Mouse (Mus musculus) testis, postnatal 14 days (tissue): ENCODE measurements around the gene Kctd20.

Experiments
- DNase-seq: peaks from one replicate; pipeline ENCODE4 v3.0.0; 2021; ENCODE audit warnings: low spot score

Gene Kctd20

DNA sequence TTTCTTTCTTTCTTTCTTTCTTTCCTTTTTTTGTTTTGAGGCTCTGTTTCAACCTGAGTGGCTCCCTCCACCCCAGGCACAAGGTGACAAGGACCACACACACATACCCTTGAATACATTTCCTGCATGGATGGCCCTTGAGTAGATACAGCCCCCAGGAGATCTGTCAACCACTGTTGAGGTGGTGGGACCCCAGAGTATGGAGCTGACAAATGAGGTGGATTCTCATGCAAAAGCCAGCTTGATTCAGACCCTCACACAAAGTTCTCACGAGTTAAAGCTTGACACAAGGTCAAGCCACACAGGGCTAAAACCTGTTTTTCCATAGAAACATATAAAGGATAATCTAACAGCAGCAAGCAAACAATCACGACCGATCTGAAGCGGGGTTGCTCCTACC is 19.5 kb upstream of the Kctd20 start:
- no peak for DNase-seq

GRCm38 (mm10) chr17:28934120-28934916 is 17.4 kb upstream of the Kctd20 start:
- no peak for DNase-seq

GRCm38 (mm10) chr17:28936133-28936532 is 15.6 kb upstream of the Kctd20 start:
- DNase-seq, result no peak

DNA sequence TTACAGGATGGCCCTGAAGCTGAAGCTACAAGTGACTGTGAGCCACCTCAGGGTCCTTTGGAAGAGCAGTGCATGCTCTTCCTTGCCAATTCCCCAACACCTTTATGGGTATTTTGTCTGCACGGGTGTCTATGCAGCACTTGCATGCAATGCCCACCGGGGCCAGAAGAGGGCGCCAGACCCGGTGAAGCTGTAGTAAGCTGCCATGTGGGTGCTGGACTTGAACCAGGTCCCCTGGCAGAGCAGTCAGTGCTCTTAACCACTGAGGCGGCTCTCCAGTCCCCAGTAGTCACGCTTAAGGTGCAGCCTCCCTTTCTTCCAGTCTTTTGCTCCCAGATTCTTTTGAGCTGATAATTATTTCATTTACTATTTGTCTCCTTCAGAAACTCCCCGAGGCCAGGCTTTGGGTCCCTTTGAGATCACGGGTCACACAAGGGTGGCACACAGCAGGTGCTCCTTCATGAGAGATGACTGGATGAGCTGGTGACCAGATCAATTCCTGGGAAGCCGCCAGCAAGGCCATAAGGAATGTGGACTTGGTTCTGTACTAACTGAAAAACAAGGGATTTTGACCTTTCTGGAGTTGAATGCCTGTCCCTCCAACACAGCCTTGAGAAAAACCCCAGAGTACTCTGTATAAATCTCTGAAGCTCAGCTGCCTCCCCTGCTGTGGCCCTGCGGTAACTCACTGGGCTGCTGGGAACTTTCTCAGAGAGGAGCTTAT is 15.0 kb upstream of the Kctd20 start:
- peak; percentile 66 for DNase-seq

- DNase-seq, result no peak
Measured at GRCm38 (mm10) chr17:28940776-28941555, 10.8 kb upstream of the Kctd20 start.

DNA sequence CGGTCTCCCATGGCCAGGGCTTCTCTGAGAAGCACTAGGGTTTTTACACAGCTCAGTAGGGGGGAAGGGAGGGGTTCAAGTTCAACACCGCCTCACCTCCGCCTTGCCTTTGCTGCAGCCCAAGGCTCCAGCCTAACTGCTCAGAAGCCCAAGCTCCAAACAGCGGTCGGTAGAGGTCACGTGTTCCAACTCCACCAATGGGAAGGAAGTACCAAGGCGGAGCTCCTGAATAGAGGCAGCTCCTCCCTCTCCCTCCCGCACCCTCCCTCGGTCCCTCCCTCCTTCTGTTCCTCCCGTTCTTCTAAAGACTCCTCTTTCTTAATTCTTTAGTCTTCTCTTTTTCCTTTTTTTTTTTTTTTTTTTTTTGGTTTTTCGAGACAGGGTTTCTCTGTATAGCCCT is 9.6 kb upstream of the Kctd20 start:
- peak; percentile 89 for DNase-seq

- DNase-seq, result no peak
Measured at GRCm38 (mm10) chr17:28943740-28944139, 8.0 kb upstream of the Kctd20 start, which contains the start of gene Pxt1. Gene Pxt1 (minus strand): TSS chr17:28943840.

- no peak for DNase-seq
Measured at GRCm38 (mm10) chr17:28944481-28944880, 7.3 kb upstream of the Kctd20 start.

DNA sequence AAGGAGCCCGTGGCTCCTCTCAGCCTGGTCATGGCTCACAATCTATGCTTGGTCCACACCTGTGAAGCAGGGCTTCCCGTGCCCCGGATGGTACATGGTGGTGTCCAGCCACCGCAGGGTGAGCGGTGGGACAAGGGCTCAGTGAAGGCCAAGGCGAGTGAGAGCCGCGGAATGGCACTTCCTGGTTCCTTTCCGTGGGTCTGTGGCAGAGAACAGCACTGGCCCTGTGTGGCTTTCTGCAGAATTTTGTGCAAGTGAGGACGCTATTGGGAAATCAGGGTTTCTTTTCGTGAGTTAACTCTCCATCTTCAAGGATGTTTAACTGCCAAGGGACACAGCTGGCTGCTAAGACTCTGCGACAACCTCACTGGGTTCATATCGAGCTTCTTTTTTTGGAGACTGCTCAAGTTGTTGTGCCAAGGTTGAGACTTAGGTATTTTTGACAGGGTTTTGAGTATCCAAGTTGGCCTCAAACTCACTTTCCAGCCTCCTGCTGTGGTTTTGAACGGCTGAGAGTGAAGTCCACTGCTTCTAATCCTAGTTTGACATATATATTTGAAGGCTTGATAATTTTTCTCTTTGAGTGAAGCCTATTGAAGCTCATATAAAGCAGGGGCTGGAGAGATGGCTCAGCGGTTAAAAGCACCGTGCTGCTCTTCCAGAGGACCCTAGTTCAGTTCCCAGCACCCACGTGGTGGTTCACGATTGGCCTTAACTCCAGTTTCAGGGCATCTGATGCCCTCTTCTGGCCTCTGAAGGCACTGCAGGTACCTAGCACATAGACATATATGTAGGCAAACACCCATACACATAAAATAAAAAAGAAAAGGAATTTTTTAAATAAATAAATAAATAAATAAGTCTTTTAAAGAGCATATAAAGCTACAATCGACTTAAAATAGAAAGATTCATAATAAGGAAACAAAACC is 4.5 kb upstream of the Kctd20 start:
- no peak for DNase-seq

DNA sequence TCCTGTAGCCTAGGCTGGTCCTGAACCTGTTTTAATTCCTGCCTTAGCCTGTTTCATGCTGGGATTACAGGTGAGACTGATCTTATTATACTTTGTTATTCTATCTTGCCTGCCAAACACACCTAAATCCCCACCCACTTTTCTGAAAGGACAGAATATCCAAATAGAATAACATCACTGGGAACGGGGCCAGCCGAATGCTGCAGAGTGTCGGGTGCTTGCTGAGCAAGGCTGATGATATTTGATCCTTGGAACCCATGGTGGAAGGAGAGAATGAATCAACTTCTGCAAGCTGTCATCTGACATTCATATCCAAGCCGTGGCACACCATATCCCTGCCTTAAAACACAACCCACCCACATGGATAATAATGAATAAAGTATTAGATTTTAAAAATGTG is 3.1 kb upstream of the Kctd20 start:
- no peak for DNase-seq

GRCm38 (mm10) chr17:28950751-28951150 is 999 bp upstream of the Kctd20 start:
- no peak for DNase-seq

GRCm38 (mm10) chr17:28953251-28953650 is 1.5 kb downstream of the Kctd20 start:
- no peak for DNase-seq

DNA sequence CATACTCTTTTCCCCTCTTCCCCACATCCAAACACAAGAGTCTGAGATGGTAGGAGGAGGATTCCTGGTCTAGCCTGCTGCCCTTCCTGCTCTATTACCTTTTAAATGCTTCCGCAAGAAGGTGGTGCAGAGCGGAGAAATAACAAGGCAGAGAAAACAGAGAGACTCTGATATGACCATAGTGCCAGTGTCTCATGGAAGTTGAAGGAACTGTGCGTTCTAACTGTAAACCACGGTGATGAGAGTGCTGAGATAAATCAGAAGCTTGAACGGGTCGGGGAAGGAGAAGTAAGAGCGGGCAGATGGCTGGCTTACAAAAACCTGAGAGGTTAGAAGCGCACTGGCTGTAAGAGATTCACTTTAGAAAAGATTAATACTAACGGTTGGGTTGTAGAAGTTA is 2.7 kb downstream of the Kctd20 start:
- no peak for DNase-seq

DNA sequence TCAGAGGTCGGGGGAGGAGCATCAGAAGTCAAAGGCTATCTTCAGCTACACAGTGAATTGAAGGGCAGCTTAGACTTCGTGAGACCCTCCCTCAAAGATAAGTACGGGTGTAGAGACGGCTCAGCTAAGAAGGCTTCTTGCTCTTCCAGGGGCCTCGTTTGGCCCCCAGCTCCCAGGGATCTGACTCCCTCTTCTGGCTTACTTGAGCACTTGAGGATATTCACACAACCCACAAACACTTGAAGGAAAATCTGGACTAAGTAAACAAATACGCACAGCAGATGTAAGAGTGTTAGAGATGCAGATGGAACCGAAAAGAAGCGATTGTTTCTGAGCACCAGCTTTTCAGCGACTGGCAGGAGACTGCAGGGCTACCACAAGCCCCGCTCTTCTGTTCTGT is 8.8 kb downstream of the Kctd20 start:
- DNase-seq, result no peak

DNA sequence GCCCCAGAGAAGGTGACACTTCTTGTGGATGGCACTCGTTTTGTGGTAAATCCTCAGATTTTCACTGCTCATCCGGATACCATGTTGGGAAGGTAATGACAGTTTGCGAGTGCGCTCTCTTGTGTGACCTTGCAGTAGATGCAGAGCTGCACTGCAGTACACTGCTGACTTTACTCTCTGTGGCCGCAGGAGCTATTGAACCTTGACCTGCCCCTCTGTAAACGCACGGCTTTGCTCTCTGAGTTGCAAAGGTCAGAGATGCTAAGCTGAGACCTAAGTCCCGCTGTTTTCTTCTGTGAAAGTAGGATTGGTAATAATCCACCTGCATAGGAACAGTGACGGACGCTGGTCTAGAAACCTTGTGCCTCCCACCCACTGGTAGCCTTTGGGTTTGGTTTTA is 9.8 kb downstream of the Kctd20 start:
- no peak for DNase-seq

- no peak for DNase-seq
Measured at GRCm38 (mm10) chr17:28967021-28967610, 15.4 kb downstream of the Kctd20 start.

- DNase-seq, result no peak
Measured at GRCm38 (mm10) chr17:28970122-28970521, 18.4 kb downstream of the Kctd20 start.

DNA sequence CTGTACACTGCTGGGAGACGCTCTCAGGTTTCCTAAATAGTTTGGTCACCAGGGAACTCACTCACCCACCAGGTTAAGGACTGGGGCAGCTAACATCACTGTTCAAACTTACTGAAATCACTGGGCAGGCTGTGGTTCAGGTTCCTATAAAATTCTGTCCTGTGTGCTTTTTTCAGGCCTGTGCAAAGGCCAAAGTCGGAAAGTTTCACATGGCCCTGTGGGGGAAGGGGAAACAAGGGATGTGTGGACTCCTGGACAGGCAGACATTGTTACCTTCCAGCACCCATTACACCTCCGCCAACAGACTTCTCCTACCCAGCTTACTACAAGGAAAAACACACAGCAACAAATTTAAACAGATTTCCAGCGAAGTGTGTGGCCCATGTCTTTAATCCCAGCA is 27.3 kb downstream of the Kctd20 start:
- no peak for DNase-seq

- DNase-seq, result no peak
Measured at GRCm38 (mm10) chr17:28981081-28981480, 29.3 kb downstream of the Kctd20 start.

DNA sequence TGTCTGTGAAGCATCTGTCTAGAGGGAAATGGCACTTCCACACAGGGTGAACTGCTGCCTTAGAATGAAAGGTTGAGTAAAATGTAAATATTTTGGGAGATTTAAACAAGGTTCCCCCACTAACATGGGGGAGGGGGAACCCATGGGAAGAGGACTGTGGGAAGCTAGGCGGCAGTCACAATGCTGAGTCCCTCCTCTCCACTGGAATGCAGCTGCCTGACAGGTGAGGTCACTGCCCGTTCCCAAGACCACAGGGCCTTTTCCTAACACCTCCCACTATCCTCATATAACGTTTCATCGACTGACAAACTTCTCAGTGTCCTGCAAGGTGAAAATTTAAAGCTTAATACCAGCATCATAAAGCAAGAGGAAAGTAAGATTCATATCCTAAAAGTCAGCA is 30.8 kb downstream of the Kctd20 start:
- DNase-seq, result no peak

- DNase-seq, result no peak
Measured at GRCm38 (mm10) chr17:28984724-28985420, 33.1 kb downstream of the Kctd20 start.
